In the genomic region with DNA sequence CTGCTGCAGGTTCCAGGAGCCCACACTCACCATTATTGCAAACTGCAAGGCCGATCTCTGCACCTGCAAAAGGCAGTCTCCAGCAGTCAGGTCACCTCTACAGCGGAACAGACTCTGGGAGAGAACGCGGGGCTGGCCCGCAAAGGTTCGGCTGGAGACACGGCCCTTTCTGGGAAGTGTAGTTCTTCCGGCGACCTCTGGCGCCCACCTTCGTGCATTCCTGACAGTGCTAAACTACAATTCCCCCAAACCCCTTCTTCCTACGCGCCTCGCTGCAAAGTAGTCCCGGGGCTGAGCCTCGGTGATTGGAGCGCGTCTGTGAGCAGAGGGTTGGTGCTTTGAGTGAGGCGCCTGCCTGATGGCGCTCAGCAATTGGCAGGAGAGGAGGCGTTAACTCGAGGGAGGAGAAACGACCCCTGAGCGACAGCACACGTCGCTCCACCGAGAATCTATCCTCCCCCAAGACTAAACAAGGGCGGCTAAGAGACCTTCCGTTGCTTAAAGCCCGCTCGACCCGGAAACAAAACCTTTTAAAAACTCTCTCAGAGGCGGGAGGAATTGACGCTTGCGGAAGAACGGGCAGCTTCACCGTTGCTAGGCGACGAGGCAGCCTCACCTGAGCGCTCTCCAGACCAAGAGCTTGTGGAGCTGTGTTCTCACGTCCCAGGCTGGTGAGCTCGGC, we compare ENCODE assay signal across 8 mouse cellular contexts. TPM values are rescaled to one million over a fixed set of nuclear protein-coding genes. Genes with fewer than 3 reads are reported as not detected.
DNase-seq lines count a peak whose midpoint lies in the region; ATAC-seq and TF ChIP-seq lines count a peak whose summit lies in the region.

A gene (plus strand): TSS at position 536 of the 682 bp plus-strand sequence.
A gene (minus strand): TSS at position 668 of the 682 bp plus-strand sequence.

- peak within 1 kb of the TSS; percentile 47 for H3K27ac ChIP-seq in CH12.LX (ENCODE audit: insufficient read depth, low read depth)
- H3K27ac ChIP-seq in forebrain, embryonic 11.5 days (ENCODE audit: low read depth, low read length): peak within 1 kb of the TSS; percentile 63
- peak within 1 kb of the TSS; percentile 97 for H3K27ac ChIP-seq in heart, embryonic 16.5 days (ENCODE audit: low read length)
- H3K27ac ChIP-seq in liver, embryonic 15.5 days (replicated peaks): peak within 1 kb of the TSS; percentile 64
- H3K27ac ChIP-seq in neural tube, embryonic 12.5 days: peak within 1 kb of the TSS; percentile 38; the same call in 1 of the 2 replicates

- H3K36me3 ChIP-seq in CH12.LX (replicated peaks in 1 of 2; ENCODE audit: control insufficient read depth in 1 of 2, insufficient read depth in 1 of 2, low read length in 1 of 2): peaks cover 0 to 1% of the 10 kb centered on the region in 2 experiments
- no peaks in the 10 kb centered on the region for H3K36me3 ChIP-seq in forebrain, embryonic 11.5 days (ENCODE audit: control insufficient read depth, insufficient read depth, low read length)
- peaks cover 5% of the 10 kb centered on the region for H3K36me3 ChIP-seq in heart, embryonic 16.5 days (ENCODE audit: control insufficient read depth, insufficient read depth)
- no peaks in the 10 kb centered on the region for H3K36me3 ChIP-seq in liver, embryonic 15.5 days (replicated peaks)
- no peaks in the 10 kb centered on the region for H3K36me3 ChIP-seq in neural tube, embryonic 12.5 days

- peak; percentile 98 for ATAC-seq in forebrain, embryonic 11.5 days (replicated peaks; ENCODE audit: low FRiP score)
- peak; percentile 96 for ATAC-seq in heart, embryonic 16.5 days (replicated peaks; ENCODE audit: extremely low read depth, insufficient read depth, low FRiP score)
- peak; percentile 95 for ATAC-seq in liver, embryonic 15.5 days (ENCODE audit: insufficient read depth)
- peak; percentile 99 for ATAC-seq in neural tube, embryonic 12.5 days (ENCODE audit: low FRiP score, low read depth)

- no peaks in the 10 kb centered on the region for H3K27me3 ChIP-seq in CH12.LX (replicated peaks)
- H3K27me3 ChIP-seq in forebrain, embryonic 11.5 days (ENCODE audit: control insufficient read depth, insufficient read depth, low read length): no peaks in the 10 kb centered on the region
- H3K27me3 ChIP-seq in heart, embryonic 16.5 days (ENCODE audit: control insufficient read depth, insufficient read depth, low read length): no peaks in the 10 kb centered on the region
- no peaks in the 10 kb centered on the region for H3K27me3 ChIP-seq in liver, embryonic 15.5 days
- H3K27me3 ChIP-seq in neural tube, embryonic 12.5 days (replicated peaks): no peaks in the 10 kb centered on the region

- under 1% methylated on average over 42 of the region's 42 CpGs for WGBS in forebrain, embryonic 11.5 days
- 0% methylated on average over 42 of the region's 42 CpGs for WGBS in heart, embryonic 16.5 days
- under 1% methylated on average over 42 of the region's 42 CpGs for WGBS in liver, embryonic 15.5 days (ENCODE audit: insufficient replicate concordance)
- under 1% methylated on average over 42 of the region's 42 CpGs for WGBS in neural tube, embryonic 12.5 days

- H3K79me2 ChIP-seq in CH12.LX (replicated peaks; ENCODE audit: control insufficient read depth, extremely low read depth, insufficient read depth, poor library complexity, severe bottlenecking): peaks cover 30% of the 10 kb centered on the region

- peak within 1 kb of the TSS; percentile 98 for H3K4me2 ChIP-seq in CH12.LX (ENCODE audit: insufficient read depth, low read depth, poor library complexity, severe bottlenecking)
- H3K4me2 ChIP-seq in forebrain, embryonic 11.5 days (ENCODE audit: low read depth, low read length, severe bottlenecking): peak within 1 kb of the TSS; percentile 59
- H3K4me2 ChIP-seq in heart, embryonic 16.5 days (ENCODE audit: low read depth, low read length): peak within 1 kb of the TSS; percentile 79
- peak within 1 kb of the TSS; percentile 77 for H3K4me2 ChIP-seq in liver, embryonic 15.5 days
- H3K4me2 ChIP-seq in neural tube, embryonic 12.5 days (replicated peaks): peak within 1 kb of the TSS; percentile 68

- peak within 1 kb of the TSS; percentile 70 to 86 (median 73) for H3K4me3 ChIP-seq in CH12.LX (replicated peaks in 1 of 3; ENCODE audit: low read depth in 2 of 3, low read length in 2 of 3, poor library complexity in 1 of 3)
- peak within 1 kb of the TSS; percentile 55 for H3K4me3 ChIP-seq in forebrain, embryonic 11.5 days (ENCODE audit: low read depth, low read length)
- peak within 1 kb of the TSS; percentile 88 for H3K4me3 ChIP-seq in heart, embryonic 16.5 days (ENCODE audit: low read length)
- peak within 1 kb of the TSS; percentile 68 for H3K4me3 ChIP-seq in liver, embryonic 15.5 days (replicated peaks)
- H3K4me3 ChIP-seq in neural tube, embryonic 12.5 days: peak within 1 kb of the TSS; percentile 69

- peak; percentile 99 for DNase-seq in CH12.LX (ENCODE audit: extremely low read depth)
- peak; percentile 88 for DNase-seq in c-Kit-positive CD71-positive TER-119-negative erythroid progenitor cells, embryonic 14.5 days (ENCODE audit: low read depth)
- DNase-seq in forebrain, embryonic 11.5 days (ENCODE audit: low spot score): peak; percentile 95
- peak; percentile 94 to 98 for DNase-seq in kidney, postnatal 36 days
- peak; percentile 100 for DNase-seq in telencephalon, adult 2 months (ENCODE audit: low read depth, low spot score)

- peaks cover 5 to 61% of the 10 kb centered on the region in 2 experiments for H3K4me1 ChIP-seq in CH12.LX (ENCODE audit: control insufficient read depth in 1 of 2, insufficient read depth in 2 of 2)
- H3K4me1 ChIP-seq in forebrain, embryonic 11.5 days (replicated peaks; ENCODE audit: control insufficient read depth, insufficient read depth, low read length): peaks cover 3% of the 10 kb centered on the region
- H3K4me1 ChIP-seq in heart, embryonic 16.5 days (ENCODE audit: control insufficient read depth, insufficient read depth, low read length): peaks cover 23% of the 10 kb centered on the region
- H3K4me1 ChIP-seq in liver, embryonic 15.5 days (replicated peaks): peaks cover 30% of the 10 kb centered on the region
- H3K4me1 ChIP-seq in neural tube, embryonic 12.5 days: peaks cover 13% of the 10 kb centered on the region

- no peak for TF ChIP-seq RAD21 in CH12.LX (IDR thresholded peaks at IDR 0.05; ENCODE audit: low read depth, low read length)

- in situ Hi-C loops in CH12.LX (cut with MboI; ENCODE audit: low pct_ligation_motif_present, low pct_unique_long_range_greater_than_20kb, low sequenced_read_pairs): no loop called here

- H3K9ac ChIP-seq in CH12.LX (ENCODE audit: insufficient read depth, low read depth): peak within 1 kb of the TSS; percentile 62
- H3K9ac ChIP-seq in forebrain, embryonic 11.5 days (ENCODE audit: low read length): peak within 1 kb of the TSS; percentile 69
- peak within 1 kb of the TSS; percentile 96 for H3K9ac ChIP-seq in heart, embryonic 16.5 days (ENCODE audit: low read length)
- H3K9ac ChIP-seq in liver, embryonic 15.5 days: peak within 1 kb of the TSS; percentile 48
- H3K9ac ChIP-seq in neural tube, embryonic 12.5 days: peak within 1 kb of the TSS; percentile 66

- TF ChIP-seq EP300 in CH12.LX (IDR thresholded peaks at IDR 0.05; ENCODE audit: low read length): no peak

- no peak for TF ChIP-seq CTCF in CH12.LX (conservative IDR thresholded peaks at IDR 0.05 in 1 of 2, IDR thresholded peaks at IDR 0.05 in 1 of 2; ENCODE audit: low read depth in 2 of 2, low read length in 2 of 2)

- H3K9me3 ChIP-seq in CH12.LX (replicated peaks; ENCODE audit: low read length): no peaks in the 10 kb centered on the region
- H3K9me3 ChIP-seq in forebrain, embryonic 11.5 days (ENCODE audit: control insufficient read depth, low read length): no peaks in the 10 kb centered on the region
- no peaks in the 10 kb centered on the region for H3K9me3 ChIP-seq in heart, embryonic 16.5 days (replicated peaks; ENCODE audit: control insufficient read depth, low read length)
- H3K9me3 ChIP-seq in liver, embryonic 15.5 days (replicated peaks): no peaks in the 10 kb centered on the region
- H3K9me3 ChIP-seq in neural tube, embryonic 12.5 days: no peaks in the 10 kb centered on the region

- dilution Hi-C loops in CH12.LX (cut with MboI; ENCODE audit: extremely low pct_ligation_motif_present, extremely low pct_unique_long_range_greater_than_20kb, low sequenced_read_pairs): no loop called here

- peak; percentile 69 for TF ChIP-seq POLR2A in CH12.LX (IDR thresholded peaks at IDR 0.05; ENCODE audit: low read depth, low read length)

TF ChIP-seq in CH12.LX, 34 proteins besides CTCF, POLR2A, EP300 and RAD21 (continues in another document):
- peak; percentile 76; the same call in 1 of the 2 replicates for TF ChIP-seq GABPA (IDR thresholded peaks at IDR 0.05; ENCODE audit: insufficient replicate concordance, low read depth, low read length)
- TF ChIP-seq MAZ (IDR thresholded peaks at IDR 0.05; ENCODE audit: low read depth, low read length): peak; percentile 68
- peak; percentile 73 for TF ChIP-seq TCF12 (IDR thresholded peaks at IDR 0.05; ENCODE audit: low read depth, low read length)
- TF ChIP-seq CHD1 (IDR thresholded peaks at IDR 0.05; ENCODE audit: low read depth, low read length): no peak; the same call in 1 of the 2 replicates
- no peak; the same call in 1 of the 2 replicates for TF ChIP-seq RCOR1 (conservative IDR thresholded peaks at IDR 0.05; ENCODE audit: low read depth, low read length)
- peak; percentile 93 for TF ChIP-seq MXI1 (IDR thresholded peaks at IDR 0.05; ENCODE audit: low read depth, low read length)
- no peak for TF ChIP-seq USF2 (conservative IDR thresholded peaks at IDR 0.05; ENCODE audit: low read depth, low read length)
- no peak for TF ChIP-seq PAX5 (IDR thresholded peaks at IDR 0.05; ENCODE audit: low read length)
- no peak for TF ChIP-seq MEF2A (IDR thresholded peaks at IDR 0.05; ENCODE audit: borderline replicate concordance, low read depth, low read length)

RNA-seq across cellular contexts. Expression of the first gene that starts in this region (rescaled TPM):
- total RNA-seq in CH12.LX (2012; rRNA removed): 2.0 and 3.2 TPM in 2 replicates
- total RNA-seq in CH12.LX (2014; rRNA removed): 3.7 and 4.8 TPM in 2 replicates
- 2.9 and 5.6 TPM in 2 replicates for polyA plus RNA-seq in CH12.LX (2012; ENCODE audit: insufficient read length, low read depth)
- polyA plus RNA-seq in forebrain, embryonic 11.5 days (2014; fragmentation: Nextera tagmentation; extraction: Ambion mirVana): 11.9 and 12.3 TPM in 2 replicates
- 7.4 and 7.8 TPM in 2 replicates for polyA plus RNA-seq in heart, embryonic 16.5 days (2015; fragmentation: Nextera tagmentation; extraction: Ambion mirVana)
- 0.82 and 1.1 TPM in 2 replicates for polyA plus RNA-seq in liver, embryonic 15.5 days (2015; fragmentation: Nextera tagmentation; extraction: Ambion mirVana)
- 11.2 and 11.4 TPM in 2 replicates for polyA plus RNA-seq in neural tube, embryonic 12.5 days (2016; fragmentation: Nextera tagmentation; extraction: Ambion mirVana)

RNA-seq across cellular contexts. Expression of the second gene that starts in this region (rescaled TPM):
- 233 and 243 TPM in 2 replicates for total RNA-seq in CH12.LX (2012; rRNA removed)
- total RNA-seq in CH12.LX (2014; rRNA removed): 440 and 456 TPM in 2 replicates
- 311 and 385 TPM in 2 replicates for polyA plus RNA-seq in CH12.LX (2012; ENCODE audit: insufficient read length, low read depth)
- polyA plus RNA-seq in forebrain, embryonic 11.5 days (2014; fragmentation: Nextera tagmentation; extraction: Ambion mirVana): 397 and 401 TPM in 2 replicates
- 2,007 and 2,061 TPM in 2 replicates for polyA plus RNA-seq in heart, embryonic 16.5 days (2015; fragmentation: Nextera tagmentation; extraction: Ambion mirVana)
- 179 and 186 TPM in 2 replicates for polyA plus RNA-seq in liver, embryonic 15.5 days (2015; fragmentation: Nextera tagmentation; extraction: Ambion mirVana)
- 379 and 396 TPM in 2 replicates for polyA plus RNA-seq in neural tube, embryonic 12.5 days (2016; fragmentation: Nextera tagmentation; extraction: Ambion mirVana)

Comparison
In these comparisons a context has a peak if more than half of its experiments do, and no peak if none do; other contexts are left out.
1. Peak in every context shown above with its lines: DNase-seq, ATAC-seq, H3K4me3 ChIP-seq and H3K27ac ChIP-seq.
2. H3K27ac ChIP-seq: peak in every context shown above with its lines; median percentile 97 in heart, embryonic 16.5 days; 64 in liver, embryonic 15.5 days; 63 in forebrain, embryonic 11.5 days; 47 in CH12.LX; 38 in neural tube, embryonic 12.5 days.